13 mouse cellular contexts compared by ENCODE assay signal in the genomic region with DNA sequence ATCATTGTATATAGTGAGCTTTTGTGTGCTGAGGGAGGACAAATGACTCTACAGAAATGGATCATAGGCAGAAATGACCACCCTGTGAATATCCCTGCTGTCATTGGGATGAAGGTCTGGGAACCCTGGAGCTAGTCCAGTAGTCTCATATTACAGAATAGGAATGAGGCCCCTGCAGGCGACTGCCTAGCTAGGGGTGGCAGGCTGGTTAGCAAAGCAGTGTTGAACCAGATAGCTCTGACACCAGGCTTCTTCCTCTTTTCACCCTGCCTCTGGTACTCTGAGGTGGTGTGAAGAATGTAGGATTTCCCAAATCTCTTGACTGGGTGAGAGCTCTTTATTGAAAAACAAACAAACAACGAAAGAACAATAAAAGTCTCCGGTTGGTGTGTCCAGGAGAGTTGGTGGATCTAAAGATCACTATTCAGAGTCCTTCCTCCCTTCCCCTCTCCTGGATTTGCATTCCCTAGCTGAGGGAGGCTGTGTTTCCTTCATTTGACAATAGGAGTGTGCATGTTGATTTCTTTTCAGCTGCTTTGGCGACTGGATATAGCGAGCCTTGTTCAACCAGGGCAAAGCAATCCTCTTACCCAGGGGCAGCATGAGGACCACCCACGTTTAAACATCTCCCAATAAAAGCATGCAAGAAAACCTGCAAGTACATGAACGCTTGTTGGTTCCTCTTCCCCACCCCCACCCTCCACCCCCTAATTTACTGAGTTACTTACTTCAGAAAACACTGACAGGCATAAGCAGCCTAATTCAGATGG. TPM values are rescaled to one million over a fixed set of nuclear protein-coding genes. Genes with fewer than 3 reads are reported as not detected.
DNase-seq lines count a peak whose midpoint lies in the region; ATAC-seq and TF ChIP-seq lines count a peak whose summit lies in the region.
"Had no signal": no experiment of that assay in that cellular context is flagged by ENCODE, and none has a peak within 500 bp of the region (broad histone marks: within the 10 kb centered on the region; RNA-seq: fewer than 3 reads in every experiment).

No protein-coding gene starts in this region.

- TF ChIP-seq CTCF in midbrain, postnatal 0 days (IDR thresholded peaks at IDR 0.05): no peak
- TF ChIP-seq CTCF in forebrain, postnatal 0 days (IDR thresholded peaks at IDR 0.05; ENCODE audit: low read depth): no peak

- no peak overlapping the region; the same call in 1 of the 2 replicates for H3K4me2 ChIP-seq in midbrain, embryonic 12.5 days (replicated peaks)
- no peak overlapping the region for H3K4me2 ChIP-seq in midbrain, postnatal 0 days (ENCODE audit: low read depth, low read length, poor library complexity, severe bottlenecking)
- H3K4me2 ChIP-seq in forebrain, postnatal 0 days (ENCODE audit: low read depth): no peak overlapping the region
- no peak overlapping the region for H3K4me2 ChIP-seq in midbrain, embryonic 13.5 days (replicated peaks)
- H3K4me2 ChIP-seq: stomach, embryonic 15.5 days had no signal

- H3K4me1 ChIP-seq in heart, embryonic 10.5 days: peaks cover 15% of the 10 kb centered on the region; the same call in 1 of the 2 replicates
- H3K4me1 ChIP-seq in midbrain, embryonic 12.5 days: peaks cover 9% of the 10 kb centered on the region
- peaks cover 4% of the 10 kb centered on the region; the same call in 1 of the 2 replicates for H3K4me1 ChIP-seq in midbrain, postnatal 0 days (ENCODE audit: insufficient read depth, low read length)
- no peaks in the 10 kb centered on the region for H3K4me1 ChIP-seq in forebrain, postnatal 0 days (ENCODE audit: insufficient read depth)
- H3K4me1 ChIP-seq in midbrain, embryonic 13.5 days (replicated peaks): peaks cover 14% of the 10 kb centered on the region

- no peak overlapping the region for H3K9ac ChIP-seq in midbrain, embryonic 12.5 days (replicated peaks)
- H3K9ac ChIP-seq in midbrain, postnatal 0 days (replicated peaks; ENCODE audit: low read length, poor library complexity, severe bottlenecking): no peak overlapping the region
- H3K9ac ChIP-seq in forebrain, postnatal 0 days: no peak overlapping the region
- H3K9ac ChIP-seq in midbrain, embryonic 13.5 days (replicated peaks): no peak overlapping the region
- H3K9ac ChIP-seq: stomach, embryonic 15.5 days had no signal

- no peaks in the 10 kb centered on the region for H3K27me3 ChIP-seq in heart, embryonic 10.5 days (ENCODE audit: insufficient read depth, poor library complexity, severe bottlenecking)
- peaks cover 12% of the 10 kb centered on the region; the same call in 1 of the 2 replicates for H3K27me3 ChIP-seq in midbrain, embryonic 12.5 days
- H3K27me3 ChIP-seq in midbrain, postnatal 0 days (ENCODE audit: insufficient read depth, low read length): no peaks in the 10 kb centered on the region
- no peaks in the 10 kb centered on the region for H3K27me3 ChIP-seq in forebrain, postnatal 0 days (ENCODE audit: insufficient read depth, low read length)
- H3K27me3 ChIP-seq in midbrain, embryonic 13.5 days: no peaks in the 10 kb centered on the region
- H3K27me3 ChIP-seq: stomach, embryonic 15.5 days had no signal

- no peaks in the 10 kb centered on the region for H3K9me3 ChIP-seq in heart, embryonic 10.5 days
- H3K9me3 ChIP-seq in midbrain, embryonic 12.5 days: no peaks in the 10 kb centered on the region
- no peaks in the 10 kb centered on the region for H3K9me3 ChIP-seq in midbrain, postnatal 0 days (ENCODE audit: low read length)
- H3K9me3 ChIP-seq in forebrain, postnatal 0 days (ENCODE audit: low read length): no peaks in the 10 kb centered on the region
- no peaks in the 10 kb centered on the region for H3K9me3 ChIP-seq in midbrain, embryonic 13.5 days
- H3K9me3 ChIP-seq: stomach, embryonic 15.5 days had no signal

- 27% methylated on average over 7 of the region's 7 CpGs for WGBS in heart, embryonic 10.5 days
- WGBS in midbrain, embryonic 12.5 days: 4% methylated on average over 7 of the region's 7 CpGs
- 8% methylated on average over 7 of the region's 7 CpGs for WGBS in midbrain, postnatal 0 days
- WGBS in forebrain, postnatal 0 days: 10% methylated on average over 7 of the region's 7 CpGs
- 1% methylated on average over 7 of the region's 7 CpGs for WGBS in midbrain, embryonic 13.5 days

- peak; percentile 66 for ATAC-seq in midbrain, embryonic 12.5 days (ENCODE audit: low FRiP score, low read depth)
- no peak for ATAC-seq in midbrain, postnatal 0 days (ENCODE audit: low FRiP score)
- peak; percentile 38 for ATAC-seq in forebrain, postnatal 0 days
- ATAC-seq in midbrain, embryonic 13.5 days: peak; percentile 56; the same call in 1 of the 2 replicates

- H3K36me3 ChIP-seq in heart, embryonic 10.5 days: no peaks in the 10 kb centered on the region
- no peaks in the 10 kb centered on the region for H3K36me3 ChIP-seq in midbrain, embryonic 12.5 days
- H3K36me3 ChIP-seq in midbrain, postnatal 0 days (ENCODE audit: insufficient read depth, low read length): no peaks in the 10 kb centered on the region
- H3K36me3 ChIP-seq in forebrain, postnatal 0 days (ENCODE audit: insufficient read depth): no peaks in the 10 kb centered on the region
- no peaks in the 10 kb centered on the region for H3K36me3 ChIP-seq in midbrain, embryonic 13.5 days
- H3K36me3 ChIP-seq: stomach, embryonic 15.5 days had no signal

- H3K4me3 ChIP-seq in heart, embryonic 10.5 days: no peak overlapping the region
- no peak overlapping the region for H3K4me3 ChIP-seq in midbrain, embryonic 12.5 days
- H3K4me3 ChIP-seq in midbrain, postnatal 0 days (ENCODE audit: low read depth, low read length): no peak overlapping the region
- H3K4me3 ChIP-seq in forebrain, postnatal 0 days (ENCODE audit: low read depth, low read length): no peak overlapping the region
- no peak overlapping the region for H3K4me3 ChIP-seq in midbrain, embryonic 13.5 days (replicated peaks)
- H3K4me3 ChIP-seq: stomach, embryonic 15.5 days had no signal

- no peak for DNase-seq in heart, embryonic 10.5 days (ENCODE audit: low spot score)
- DNase-seq in heart, postnatal 25 days (ENCODE audit: low spot score): no peak
- no peak for DNase-seq in midbrain, postnatal 0 days (ENCODE audit: low spot score)
- no peak for DNase-seq in forebrain, postnatal 0 days
- no peak for DNase-seq in thymus, postnatal 25 days
- DNase-seq in urinary bladder, adult 2 months (ENCODE audit: low spot score): no peak
- DNase-seq: cerebellum, adult 11-12 months; lung, postnatal 10 days had no signal

- intact Hi-C loops in heart, postnatal 25 days (cut with DNase I): no loop called here

- peak overlapping the region; percentile 62; the same call in 1 of the 2 replicates for H3K27ac ChIP-seq in heart, embryonic 10.5 days
- H3K27ac ChIP-seq in midbrain, embryonic 12.5 days (replicated peaks): no peak overlapping the region
- H3K27ac ChIP-seq in midbrain, postnatal 0 days (ENCODE audit: low read depth, low read length): no peak overlapping the region
- H3K27ac ChIP-seq in forebrain, postnatal 0 days (ENCODE audit: low read depth, low read length): no peak overlapping the region
- H3K27ac ChIP-seq in midbrain, embryonic 13.5 days: no peak overlapping the region
- H3K27ac ChIP-seq: stomach, embryonic 15.5 days had no signal

RNA-seq across cellular contexts. Expression of a gene that starts 26.1 kb away (rescaled TPM):
- polyA plus RNA-seq in heart, embryonic 10.5 days (2016; fragmentation: Nextera tagmentation; extraction: Ambion mirVana): not detected in 2 replicates
- not detected for total RNA-seq in heart, postnatal 25 days (2021)
- not detected in 2 replicates for polyA plus RNA-seq in midbrain, embryonic 12.5 days (2016; fragmentation: Nextera tagmentation; extraction: Ambion mirVana)
- 0.66 TPM in 1 of 2 replicates, not detected in the other for total RNA-seq in midbrain, postnatal 0 days (2014; rRNA removed)
- not detected in 2 replicates for polyA plus RNA-seq in midbrain, postnatal 0 days (2015; fragmentation: Nextera tagmentation; extraction: Ambion mirVana)
- total RNA-seq in forebrain, postnatal 0 days (2014; rRNA removed): 0.19 TPM in 1 of 2 replicates, not detected in the other
- polyA plus RNA-seq in forebrain, postnatal 0 days (2015; fragmentation: Nextera tagmentation; extraction: Ambion mirVana): 0.15 and 0.29 TPM in 2 replicates
- polyA plus RNA-seq in midbrain, embryonic 13.5 days (2015; fragmentation: Nextera tagmentation; extraction: Ambion mirVana): not detected in 2 replicates
- polyA plus RNA-seq in urinary bladder, adult 2 months (2012; rRNA removed): 0.07 and 0.12 TPM in 2 replicates
- total RNA-seq: layer of hippocampus, postnatal 14 days had no signal
- polyA plus RNA-seq: neural tube, embryonic 14.5 days; stomach, embryonic 15.5 days had no signal
